Mouse (Mus musculus): ENCODE data around the gene Prtn3.

DNA sequence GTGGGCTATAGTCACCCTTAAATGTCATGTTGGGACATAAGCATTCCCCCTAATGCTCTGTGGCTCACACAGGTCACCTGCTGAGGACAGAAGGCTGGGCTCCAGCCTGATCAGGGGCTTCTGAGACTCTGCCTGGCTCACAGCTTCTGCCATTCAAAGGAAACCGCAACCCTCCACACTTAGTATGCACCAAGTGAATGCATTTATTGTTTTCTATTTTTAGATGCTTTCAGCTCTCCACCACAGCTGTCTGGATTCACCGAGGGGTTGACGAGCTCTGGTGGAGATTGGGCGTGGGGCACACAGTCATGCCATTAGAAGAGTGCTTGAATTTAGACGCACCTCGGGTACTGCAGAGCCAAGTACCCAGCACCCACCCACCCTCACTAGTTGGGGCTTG lies 963 bp upstream of the Prtn3 start:
- TF ChIP-seq CTCF (IDR thresholded peaks at IDR 0.05; ENCODE audit: insufficient read depth, low read depth, low read length) (no peak), POLR2A (IDR thresholded peaks at IDR 0.05; ENCODE audit: insufficient read depth, low read depth, low read length) (no peak)

All from olfactory bulb, adult 2 months (tissue).